Mouse (Mus musculus): ENCODE data around the gene Vmn2r91. TPM values are rescaled to one million over a fixed set of nuclear protein-coding genes. Genes with fewer than 3 reads are reported as not detected.
"Not testable (repeated sequence)": the region's sequence is repeated elsewhere in the genome, so short reads cannot be mapped to it uniquely, and the experiment has no call there.

The Vmn2r91 gene
- not detected for total RNA-seq (2021)
- long read RNA-seq, experiment 1: 0 reads
- long read RNA-seq, experiment 2: 0 reads

- H3K4me3 ChIP-seq; DNase-seq; intact Hi-C loops (cut with DNase I); H3K27ac ChIP-seq: not testable (repeated sequence)
These were observed at the start of gene Vmn2r91 for GRCm38 (mm10) chr17:18084716-18085115. TSS of gene Vmn2r91 (plus strand) at chr17:18085016.

- no peak for TF ChIP-seq CTCF (IDR thresholded peaks at IDR 0.05)
- no peak for DNase-seq
- Histone ChIP-seq H3K4me3 (no peak within 1 kb of the TSS), H3K27ac (no peak within 1 kb of the TSS)
- intact Hi-C loops (cut with DNase I): no loop called here
These were observed 35.7 kb upstream of the Vmn2r91 start, which contains the start of gene Vmn2r124 for GRCm38 (mm10) chr17:18049124-18049523. TSS of gene Vmn2r124 (plus strand) at chr17:18049424.

GRCm38 (mm10) chr17:18095626-18096025 lies 10.8 kb downstream of the Vmn2r91 start:
- intact Hi-C loops (cut with DNase I); H3K27ac ChIP-seq; H3K4me3 ChIP-seq; DNase-seq: not testable (repeated sequence)

GRCm38 (mm10) chr17:18102265-18102664 lies 17.4 kb downstream of the Vmn2r91 start:
- intact Hi-C loops (cut with DNase I): loop anchor here (10.0 kb wide), 1 partner anchor 73 kb away; no protein-coding TSS in a partner anchor
- not testable (repeated sequence) for H3K4me3 ChIP-seq, DNase-seq, H3K27ac ChIP-seq

GRCm38 (mm10) chr17:18151587-18151986 lies 66.8 kb downstream of the Vmn2r91 start, which contains the start of gene Vmn2r92:
TSS of gene Vmn2r92 (plus strand) at chr17:18151887.
- H3K27ac ChIP-seq; intact Hi-C loops (cut with DNase I); DNase-seq; H3K4me3 ChIP-seq: not testable (repeated sequence)

- H3K27ac ChIP-seq; DNase-seq; H3K4me3 ChIP-seq; intact Hi-C loops (cut with DNase I): not testable (repeated sequence)
These were observed 76.4 kb downstream of the Vmn2r91 start for GRCm38 (mm10) chr17:18161194-18161593.

Other genes with a start within 250 kb of the Vmn2r91 start
- gene Has1, start 229.8 kb upstream of the Vmn2r91 start, total RNA-seq (2021): under 1 TPM; 0.13 to 0.22 TPM
- gene Fpr1, start 201.1 kb upstream of the Vmn2r91 start, total RNA-seq (2021): not detected
- not detected for gene Fpr2, start 197.2 kb upstream of the Vmn2r91 start, total RNA-seq (2021)
- gene Fpr3, start 197.2 kb upstream of the Vmn2r91 start, total RNA-seq (2021): not detected
- gene Fpr-rs4, start 63.3 kb upstream of the Vmn2r91 start, total RNA-seq (2021): not detected
- not detected for gene Vmn2r124, start 35.6 kb upstream of the Vmn2r91 start, total RNA-seq (2021)
- not detected for gene Vmn2r92, start 66.9 kb downstream of the Vmn2r91 start, total RNA-seq (2021)
- gene Vmn2r94, start 192.7 kb downstream of the Vmn2r91 start, total RNA-seq (2021): not detected
- not detected for gene Vmn2r93, start 213.1 kb downstream of the Vmn2r91 start, total RNA-seq (2021)